Mouse (Mus musculus) liver, embryonic 14.5 days (tissue): ENCODE measurements around the gene Slc16a4. TPM values are rescaled to one million over a fixed set of nuclear protein-coding genes. Genes with fewer than 3 reads are reported as not detected.

ENCODE experiments used
- ATAC-seq: fragments of 200-750 bp; cut with Nextera tagmentation; 2 replicates; pipeline ENCODE4 v1.8.0; 2017; ENCODE audit warnings: moderate number of reproducible peaks, mild to moderate bottlenecking, moderate library complexity; ENCODE audit not compliant: insufficient read depth
- DNase-seq, 3 experiments: peaks; one replicate each; pipeline ENCODE4 v3.0.0-alpha.2; 2012 to 2013; ENCODE audit warnings: low read depth in 3 of 3, low spot score in 3 of 3
- H3K27ac ChIP-seq: fragments of 300-500 bp; sonication (generic); 2 replicates; pipeline ENCODE4 v1.5.1; 2014; ENCODE audit warnings: moderate library complexity, mild to moderate bottlenecking, control low read depth, inconsistent platforms
- H3K27me3 ChIP-seq: fragments of 300-500 bp; sonication (generic); 2 replicates; pipeline ENCODE4 v1.6.1; 2014; ENCODE audit warnings: mild to moderate bottlenecking, low read length, moderate library complexity; ENCODE audit not compliant: control insufficient read depth, insufficient read depth
- H3K36me3 ChIP-seq: fragments of 300-500 bp; sonication (generic); replicated peaks from 2 replicates; pipeline ENCODE4 v1.6.1; 2014; ENCODE audit warnings: low read depth; ENCODE audit not compliant: control insufficient read depth, insufficient read depth
- H3K4me1 ChIP-seq, 2 experiments: fragments of 200-500 bp in 1 of 2; fragments of 300-500 bp in 1 of 2; sonication (generic) in 1 of 2; replicated peaks; 2 replicates each; pipeline ENCODE4 v1.6.1; 2012 to 2014; ENCODE audit warnings: antibody characterized with exemption in 1 of 2, inconsistent platforms in 1 of 2, low read length in 1 of 2; ENCODE audit not compliant: control insufficient read depth in 2 of 2, insufficient read depth in 2 of 2
- H3K4me2 ChIP-seq: fragments of 300-500 bp; sonication (generic); 2 replicates; pipeline ENCODE4 v1.6.1; 2014; ENCODE audit warnings: low read depth, mild to moderate bottlenecking, control low read depth, moderate library complexity
- H3K4me3 ChIP-seq, 2 experiments: fragments of 200-500 bp in 1 of 2; fragments of 300-500 bp in 1 of 2; sonication (generic) in 1 of 2; 2 replicates each; pipeline ENCODE4 v1.5.1; 2012 to 2014; ENCODE audit warnings: low read depth in 2 of 2, low read length in 2 of 2, mild to moderate bottlenecking in 2 of 2, control low read depth in 1 of 2, inconsistent platforms in 1 of 2, moderate library complexity in 1 of 2; ENCODE audit not compliant: insufficient read depth in 1 of 2
- H3K9ac ChIP-seq: fragments of 300-500 bp; sonication (generic); replicated peaks from 2 replicates; pipeline ENCODE4 v1.6.1; 2014; ENCODE audit warnings: mild to moderate bottlenecking, control low read depth, moderate library complexity
- H3K9me3 ChIP-seq: fragments of 300-500 bp; sonication (generic); 2 replicates; pipeline ENCODE4 v1.6.1; 2016; ENCODE audit warnings: low read length, mixed read lengths; ENCODE audit not compliant: control insufficient read depth
- CTCF ChIP-seq: IDR thresholded peaks from 2 replicates; pipeline ENCODE4 v1.5.1; 2016; ENCODE audit warnings: antibody characterized with exemption, low read depth, control low read depth
- EP300 ChIP-seq: IDR thresholded peaks from 2 replicates; pipeline ENCODE4 v1.6.1; 2016; ENCODE audit warnings: antibody characterized with exemption, low read depth
- WGBS: fragments of 180-500 bp; shearing (Covaris S2); extraction: QIAGEN DNeasy Blood & Tissue Kit; methylation state at CpG from one replicate; pipeline ENCODE4 v1.1.7; 2014; ENCODE audit not compliant: insufficient replicate concordance; 5-methylcytosine and 5-hydroxymethylcytosine counted together
- polyA plus RNA-seq, 2 experiments: library from polyadenylated mRNA; depleted of rRNA in 1 of 2; stranded (reverse) in 1 of 2; unstranded in 1 of 2; fragments of >200 nt; fragmentation: Nextera tagmentation in 1 of 2; extraction: Ambion mirVana in 1 of 2; gene quantifications; 2 replicates each; pipeline versions ENCODE4 v1.2.1 to v1.2.3; 2012 to 2014

Gene Slc16a4
- polyA plus RNA-seq, 2 experiments = 0.03 to 0.30 TPM

DNA sequence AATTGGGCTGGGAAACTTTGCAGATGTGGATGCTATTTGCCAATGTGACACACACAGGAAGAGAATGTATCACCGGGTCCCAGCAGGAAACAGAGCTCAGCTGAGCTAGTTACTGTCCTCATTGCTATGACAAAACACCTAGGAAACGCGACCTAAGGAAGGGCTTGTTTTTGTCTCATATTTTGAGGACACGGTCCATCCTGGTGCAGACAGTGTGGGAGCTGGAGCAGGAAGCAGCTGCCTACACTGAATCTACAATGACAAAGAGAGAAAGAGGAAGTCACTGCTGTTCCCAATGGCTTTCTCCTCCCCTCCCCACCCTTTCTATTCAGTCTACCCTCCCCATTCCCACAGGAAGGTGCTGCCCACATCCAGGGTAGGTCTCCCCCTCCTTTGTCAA lies 39.0 kb upstream of the Slc16a4 start:
- H3K36me3 ChIP-seq = no peaks in the 10 kb centered on the region
- ATAC-seq = no peak
- H3K27ac ChIP-seq = no peak overlapping the region
- no peaks in the 10 kb centered on the region for H3K27me3 ChIP-seq
- 12% methylated on average over 4 of the region's 4 CpGs for WGBS
- no peak overlapping the region for H3K4me2 ChIP-seq
- H3K9ac ChIP-seq = no peak overlapping the region
- H3K4me1 ChIP-seq = no peaks in the 10 kb centered on the region
- DNase-seq = no peak
- no peaks in the 10 kb centered on the region for H3K9me3 ChIP-seq
- TF ChIP-seq CTCF (no peak), EP300 (no peak)
- H3K4me3 ChIP-seq = no peak overlapping the region

- Histone ChIP-seq H3K9me3 (no peaks in the 10 kb centered on the region), H3K4me2 (no peak overlapping the region), H3K4me1 (no peaks in the 10 kb centered on the region), H3K4me3 (no peak overlapping the region), H3K36me3 (no peaks in the 10 kb centered on the region), H3K9ac (no peak overlapping the region), H3K27ac (no peak overlapping the region), H3K27me3 (no peaks in the 10 kb centered on the region)
- TF ChIP-seq CTCF (no peak), EP300 (no peak)
- no peak for DNase-seq
- ATAC-seq = no peak
- WGBS = 51% methylated on average over 5 of the region's 5 CpGs
These were observed 37.1 kb upstream of the Slc16a4 start for GRCm38 (mm10) chr3:107253925-107254324.

- Histone ChIP-seq H3K9ac (no peak overlapping the region), H3K4me2 (no peak overlapping the region), H3K4me1 (no peaks in the 10 kb centered on the region), H3K4me3 (no peak overlapping the region), H3K27me3 (no peaks in the 10 kb centered on the region), H3K36me3 (no peaks in the 10 kb centered on the region), H3K9me3 (no peaks in the 10 kb centered on the region), H3K27ac (no peak overlapping the region)
- ATAC-seq (no peak), DNase-seq (no peak)
- WGBS = 68% methylated on average over 3 of the region's 3 CpGs
- TF ChIP-seq CTCF = no peak
- no peak for TF ChIP-seq EP300
These were observed 35.0 kb upstream of the Slc16a4 start for GRCm38 (mm10) chr3:107255992-107256391.

- no peak for DNase-seq
- no peak overlapping the region for H3K27ac ChIP-seq
- H3K9me3 ChIP-seq = no peaks in the 10 kb centered on the region
- H3K9ac ChIP-seq = no peak overlapping the region
- no peaks in the 10 kb centered on the region for H3K36me3 ChIP-seq
- H3K4me1 ChIP-seq = no peaks in the 10 kb centered on the region
- WGBS = 56% methylated on average over 7 of the region's 7 CpGs
- TF ChIP-seq EP300 (no peak), CTCF (no peak)
- H3K4me2 ChIP-seq = no peak overlapping the region
- ATAC-seq = no peak
- no peaks in the 10 kb centered on the region for H3K27me3 ChIP-seq
- H3K4me3 ChIP-seq = no peak overlapping the region
These were observed 34.3 kb upstream of the Slc16a4 start for GRCm38 (mm10) chr3:107256724-107257123.

DNA sequence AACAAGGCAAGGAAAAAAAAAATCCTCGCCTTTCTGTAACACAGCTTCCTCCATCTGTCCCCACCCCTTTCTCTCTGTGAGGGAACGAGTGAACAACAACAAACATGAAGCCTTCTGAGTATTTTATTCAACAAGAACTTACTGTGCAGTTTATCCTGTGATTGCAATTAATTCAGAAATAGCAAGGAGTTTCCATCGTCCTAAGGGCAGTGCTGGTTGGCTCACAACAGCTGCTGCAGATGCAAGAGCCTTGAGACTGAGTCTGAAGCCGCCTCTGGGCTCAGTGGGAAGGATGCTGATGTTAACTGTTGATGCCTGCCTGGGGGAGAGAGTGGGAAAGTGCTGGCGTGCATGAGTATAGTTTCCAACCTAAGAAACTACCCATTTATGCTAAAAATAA lies 33.1 kb upstream of the Slc16a4 start:
- Histone ChIP-seq H3K9me3 (no peaks in the 10 kb centered on the region), H3K36me3 (no peaks in the 10 kb centered on the region), H3K9ac (no peak overlapping the region), H3K27me3 (no peaks in the 10 kb centered on the region), H3K4me2 (no peak overlapping the region), H3K27ac (no peak overlapping the region), H3K4me1 (no peaks in the 10 kb centered on the region), H3K4me3 (no peak overlapping the region)
- WGBS = 39% methylated on average over 5 of the region's 5 CpGs
- ATAC-seq (no peak), DNase-seq (no peak)
- TF ChIP-seq EP300 (no peak), CTCF (no peak)
